Mouse (Mus musculus): ENCODE data around the gene Chd2. TPM values are rescaled to one million over a fixed set of nuclear protein-coding genes. Genes with fewer than 3 reads are reported as not detected.
"Not testable (repeated sequence)": the region's sequence is repeated elsewhere in the genome, so short reads cannot be mapped to it uniquely, and the experiment has no call there.

Chd2 gene
- total RNA-seq, 4 experiments from 2014 or later = 42.5 to 70.6 (median 55.4) TPM

DNA sequence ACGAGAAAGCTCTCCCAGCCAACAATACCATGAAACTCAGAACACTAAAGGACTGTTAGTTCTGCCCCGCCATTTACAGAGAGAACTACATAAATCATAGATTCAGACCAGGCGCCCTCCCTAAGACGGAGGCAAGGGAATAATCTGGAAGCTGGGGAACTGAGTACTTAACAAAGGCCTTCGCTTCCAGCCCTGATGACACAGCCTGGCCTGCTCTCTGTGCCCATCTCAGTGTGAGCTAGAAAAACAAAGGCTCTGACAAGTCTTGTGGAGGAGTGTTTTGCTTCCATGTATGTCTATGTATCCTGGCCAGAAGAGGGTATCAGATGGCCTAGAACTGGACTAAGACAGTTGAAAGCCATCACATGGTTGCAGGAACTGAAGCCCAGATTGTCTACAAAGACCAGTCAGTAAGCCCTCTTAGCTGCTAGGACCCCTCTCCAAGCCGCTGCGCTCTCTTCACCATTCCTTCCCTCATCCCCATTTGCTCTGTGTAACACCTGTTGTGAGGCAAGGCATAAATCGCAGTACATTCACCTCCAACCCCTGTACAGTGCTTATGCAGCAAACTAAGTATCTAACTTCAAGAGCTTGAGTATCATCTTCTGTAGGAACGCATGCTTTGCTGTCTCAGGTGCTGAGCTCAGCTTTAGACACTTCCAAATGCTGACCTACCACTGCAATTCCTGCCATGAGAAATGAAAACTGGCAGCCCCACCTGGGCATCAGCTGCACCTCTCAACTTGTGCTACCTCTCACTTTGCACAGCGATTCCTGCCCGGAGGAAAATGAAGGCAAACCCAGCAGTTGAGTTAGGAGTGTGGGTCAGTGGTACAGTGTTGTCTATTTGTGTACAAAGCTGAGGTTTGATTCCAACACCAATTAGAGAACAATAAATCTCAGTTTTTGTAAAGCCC lies 20.1 kb downstream of the Chd2 start:
- no peak for DNase-seq (ENCODE audit: low spot score in 2 of 2)

DNA sequence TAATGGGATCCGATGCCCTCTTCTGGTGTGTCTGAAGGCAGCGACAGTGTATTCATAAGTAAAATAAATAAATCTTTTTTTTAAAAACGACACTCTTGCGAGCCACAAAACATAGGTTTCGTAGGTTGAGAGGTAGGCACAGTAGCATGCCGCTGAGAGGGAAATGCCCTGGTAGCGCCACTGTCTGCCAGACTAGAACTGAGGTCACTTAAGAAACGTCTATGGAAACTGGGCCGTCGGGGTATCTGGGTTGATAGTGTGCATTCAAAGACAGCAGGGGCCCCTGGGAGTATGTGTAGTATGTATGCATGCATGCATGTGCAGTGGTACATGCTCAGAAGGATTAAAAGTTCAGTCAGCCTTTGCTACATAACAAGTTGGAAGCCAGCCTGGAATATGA lies 21.4 kb downstream of the Chd2 start:
- no peak for DNase-seq (ENCODE audit: low spot score in 2 of 2)

DNA sequence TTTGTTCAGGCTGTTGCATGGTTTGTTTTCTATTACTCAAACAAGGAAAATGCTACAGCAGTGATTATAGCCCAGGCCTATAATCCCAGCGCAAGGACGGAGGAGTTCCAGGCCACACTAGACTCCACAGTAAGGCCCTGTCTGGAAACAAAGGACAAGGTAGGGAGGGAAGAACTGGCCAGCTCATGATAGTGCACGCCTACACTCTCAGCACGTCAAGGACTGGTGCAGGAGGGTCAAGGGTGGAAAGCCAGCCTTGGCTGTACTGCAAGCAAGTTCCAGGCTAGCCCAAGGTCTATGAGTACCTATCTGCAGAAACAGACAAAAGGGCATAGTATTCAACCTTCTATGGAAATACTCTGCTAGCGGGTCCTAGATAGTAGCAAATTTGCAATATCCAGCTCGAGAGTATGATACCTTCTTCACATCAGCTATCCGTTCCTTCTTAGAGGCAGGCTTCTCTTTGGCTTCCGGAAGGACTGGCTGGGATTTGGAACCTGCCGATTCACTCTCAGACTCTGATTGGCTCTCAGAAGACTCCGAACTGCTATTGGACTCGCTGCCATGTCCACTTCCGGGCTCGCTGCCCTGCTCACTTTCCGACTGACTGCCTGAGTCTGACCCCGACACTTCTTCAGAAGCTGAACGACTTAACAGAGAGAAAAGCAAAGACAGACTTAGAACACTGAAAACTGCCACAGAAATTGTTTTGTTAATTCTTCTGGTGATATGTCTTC lies 22.4 kb downstream of the Chd2 start:
- no peak for DNase-seq (ENCODE audit: low spot score in 2 of 2)

DNA sequence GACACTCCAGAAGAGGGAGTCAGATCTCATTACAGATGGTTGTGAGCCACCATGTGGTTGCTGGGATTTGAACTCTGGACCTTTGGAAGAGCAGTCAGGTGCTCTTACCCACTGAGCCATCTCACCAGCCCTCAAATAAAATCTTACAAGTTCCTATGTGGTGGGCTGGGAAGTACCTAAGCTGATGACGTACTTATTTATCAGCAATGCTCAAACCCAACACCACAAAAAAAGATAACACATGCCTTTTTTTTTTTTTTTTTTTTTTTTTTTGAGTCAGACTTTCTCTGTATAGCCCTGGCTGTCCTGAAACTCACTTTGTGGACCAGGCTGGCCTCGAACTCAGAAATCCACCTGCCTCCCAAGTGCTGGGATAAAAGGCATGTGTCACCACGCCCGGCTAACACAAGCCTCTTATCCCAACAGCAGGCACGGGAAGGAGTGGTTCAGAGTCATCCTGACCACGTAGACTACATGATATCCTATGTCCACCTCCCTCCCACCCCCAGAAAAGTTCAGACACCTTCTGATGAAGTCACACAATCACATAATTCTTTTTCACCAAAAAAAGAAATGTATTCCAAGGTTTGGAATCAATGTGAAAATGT lies 23.2 kb downstream of the Chd2 start:
- not testable (repeated sequence) for DNase-seq (ENCODE audit: low spot score in 2 of 2)

DNA sequence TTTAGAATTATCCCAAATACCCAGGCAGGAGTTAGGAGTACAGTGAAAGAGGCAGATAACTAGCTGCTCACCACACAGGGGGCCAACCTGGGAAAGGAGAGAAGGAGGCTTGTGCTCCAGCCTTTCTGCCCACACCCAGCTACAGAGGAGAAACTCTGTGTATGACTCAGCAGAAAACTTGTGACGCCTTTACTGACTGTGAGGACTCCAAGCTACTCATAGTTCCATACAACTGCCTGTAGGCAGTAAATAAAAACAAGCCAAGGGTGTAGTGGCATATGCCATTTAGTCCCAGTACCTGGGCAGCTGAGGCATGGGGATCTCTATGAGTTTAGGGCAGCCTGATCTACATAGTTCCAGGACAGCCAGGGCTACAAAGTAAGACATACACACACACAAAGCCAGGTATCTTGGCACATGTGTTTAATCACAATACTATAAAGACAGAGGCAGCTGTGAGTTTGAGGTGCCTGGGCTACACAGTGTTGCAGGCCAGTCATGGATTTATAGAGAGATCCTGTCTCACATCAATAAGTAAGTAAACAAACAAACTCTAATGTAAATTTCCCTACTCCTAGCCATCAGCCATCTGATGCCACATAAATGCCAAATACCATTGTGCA lies 24.1 kb downstream of the Chd2 start:
- no peak for DNase-seq (ENCODE audit: low spot score in 2 of 2)

DNA sequence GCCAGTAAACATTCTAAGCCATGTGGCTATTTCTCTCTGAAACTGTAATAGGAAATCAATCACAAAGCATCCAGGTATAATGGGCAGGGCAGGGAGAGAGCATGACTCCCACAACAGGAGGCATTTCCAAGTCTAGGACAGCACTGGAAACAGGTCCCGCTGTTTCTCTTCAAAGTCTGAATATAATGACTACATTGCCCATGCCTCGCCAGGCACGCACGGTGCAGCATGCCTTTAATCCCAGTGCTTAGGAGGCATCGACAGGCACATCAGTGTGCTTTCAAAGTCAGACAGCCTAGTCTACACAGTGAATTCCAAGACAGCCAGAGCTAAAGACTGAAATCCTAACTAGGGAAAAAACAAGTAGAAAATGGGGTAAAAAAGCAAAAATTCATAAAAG lies 24.8 kb downstream of the Chd2 start:
- DNase-seq (ENCODE audit: low spot score in 2 of 2) = no peak

DNA sequence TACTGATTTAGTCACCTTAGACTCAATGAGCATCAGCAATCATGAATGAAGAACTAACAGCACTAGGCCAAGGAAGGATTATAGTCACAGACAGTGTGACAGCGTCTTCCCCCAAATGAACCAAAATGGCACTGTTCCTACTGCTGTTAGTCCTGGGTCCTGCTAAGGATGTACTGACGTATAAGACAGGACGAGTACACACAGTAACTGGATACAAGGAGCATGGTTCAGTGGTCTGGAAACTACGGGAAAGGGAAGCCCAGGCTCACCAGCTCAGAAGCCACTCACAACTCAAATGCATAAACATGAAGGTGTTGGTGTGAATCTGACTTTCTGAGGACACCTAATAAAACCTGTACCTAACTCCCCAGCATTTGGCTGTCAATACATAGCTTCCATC lies 27.1 kb downstream of the Chd2 start:
- no peak for DNase-seq (ENCODE audit: low spot score in 2 of 2)

DNA sequence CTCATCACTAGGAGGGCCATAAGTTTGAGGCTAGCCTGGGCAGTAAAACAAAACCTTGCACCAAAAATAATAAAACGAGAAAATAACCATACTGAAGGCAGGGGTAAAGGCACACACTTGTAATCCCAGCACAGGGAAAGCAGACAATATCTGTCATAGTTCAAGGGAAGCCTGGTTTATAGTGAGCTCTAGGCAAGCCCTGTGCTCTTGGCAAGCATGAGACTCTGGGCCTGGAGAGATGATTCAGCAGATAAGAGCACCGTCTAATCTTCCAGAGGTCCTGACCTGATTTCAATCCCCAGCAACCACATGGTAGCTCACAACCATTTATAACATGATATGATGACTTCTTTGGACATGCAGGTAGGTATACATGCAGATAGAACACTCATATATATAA lies 29.2 kb downstream of the Chd2 start:
- DNase-seq (ENCODE audit: low spot score in 2 of 2) = no peak

DNA sequence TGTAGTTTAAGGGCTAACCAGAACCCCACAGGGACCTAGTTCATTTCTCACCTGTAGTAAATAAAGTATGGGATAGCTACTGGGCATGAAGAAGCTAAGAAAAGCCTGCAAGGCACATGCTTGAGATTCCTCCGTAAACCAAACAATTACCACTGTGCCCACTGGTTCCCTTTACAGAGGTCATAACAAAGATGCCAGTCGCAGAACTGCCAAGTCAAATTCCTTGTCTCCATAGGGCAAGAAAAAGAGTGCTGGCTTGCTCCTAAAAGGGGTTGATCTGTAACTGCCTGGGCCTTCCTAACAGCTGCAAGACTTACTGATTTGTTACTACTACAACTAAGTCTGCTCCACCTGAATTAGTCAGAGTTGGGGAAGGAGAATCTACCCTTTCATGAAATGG lies 32.9 kb downstream of the Chd2 start:
- DNase-seq (ENCODE audit: low spot score in 2 of 2) = no peak

DNA sequence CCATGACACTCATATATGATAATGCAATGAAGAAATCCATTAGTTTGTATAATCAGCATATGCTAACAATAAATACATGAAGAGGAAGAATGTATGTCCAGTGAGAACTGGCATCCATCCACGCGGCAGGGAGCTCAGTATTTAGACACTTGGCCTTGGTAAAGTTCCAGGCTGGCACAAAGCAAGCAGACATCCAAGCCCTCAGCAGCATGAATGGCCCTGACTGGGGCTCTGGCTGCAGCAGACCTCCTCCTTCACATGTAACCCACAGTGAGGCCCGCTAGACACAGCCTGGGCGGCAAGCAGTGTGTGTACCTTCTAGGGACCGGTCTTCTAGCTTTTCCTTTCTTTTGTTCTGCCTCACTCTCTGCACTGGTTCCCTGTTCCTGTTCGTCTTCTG lies 34.1 kb downstream of the Chd2 start:
- no peak for DNase-seq (ENCODE audit: low spot score in 2 of 2)

DNA sequence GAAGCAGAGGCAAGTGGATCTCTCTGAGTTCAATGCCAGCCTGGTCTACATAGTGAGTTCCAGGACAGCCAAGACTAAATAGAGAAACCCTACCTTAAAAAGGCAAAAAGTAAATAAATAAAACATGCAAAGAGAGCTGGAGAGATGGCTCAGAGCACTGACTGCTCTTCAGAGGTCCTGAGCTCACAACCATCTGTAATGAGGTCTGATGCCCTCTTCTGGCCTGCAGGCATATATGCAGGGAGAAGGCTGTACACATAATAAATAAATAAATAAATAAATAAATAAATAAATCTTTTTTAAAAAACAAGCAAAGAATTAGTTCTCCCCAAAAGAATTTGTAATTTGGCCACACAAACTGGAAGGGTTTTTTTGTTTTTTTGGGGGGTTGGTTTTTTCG lies 34.8 kb downstream of the Chd2 start:
- no peak for DNase-seq (ENCODE audit: low spot score in 2 of 2)

DNA sequence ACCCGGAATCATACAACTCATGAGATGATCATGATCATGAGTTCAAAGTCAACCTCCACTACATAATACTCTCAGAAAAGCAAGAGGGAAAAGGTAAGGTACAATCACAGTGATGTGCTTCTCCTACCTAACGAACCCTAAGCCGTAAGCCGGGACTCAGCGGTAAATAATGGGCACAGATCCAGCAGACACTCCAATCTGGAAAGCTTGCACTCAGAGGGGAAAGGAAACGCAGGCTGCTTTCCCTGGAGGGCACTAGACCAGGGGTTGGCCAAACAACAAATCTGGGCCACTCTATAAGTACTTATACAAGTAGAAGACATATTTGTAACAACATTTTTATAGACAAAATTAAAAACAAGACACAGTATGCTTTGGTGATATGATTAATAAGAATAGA lies 36.4 kb downstream of the Chd2 start:
- DNase-seq (ENCODE audit: low spot score in 2 of 2) = no peak

DNA sequence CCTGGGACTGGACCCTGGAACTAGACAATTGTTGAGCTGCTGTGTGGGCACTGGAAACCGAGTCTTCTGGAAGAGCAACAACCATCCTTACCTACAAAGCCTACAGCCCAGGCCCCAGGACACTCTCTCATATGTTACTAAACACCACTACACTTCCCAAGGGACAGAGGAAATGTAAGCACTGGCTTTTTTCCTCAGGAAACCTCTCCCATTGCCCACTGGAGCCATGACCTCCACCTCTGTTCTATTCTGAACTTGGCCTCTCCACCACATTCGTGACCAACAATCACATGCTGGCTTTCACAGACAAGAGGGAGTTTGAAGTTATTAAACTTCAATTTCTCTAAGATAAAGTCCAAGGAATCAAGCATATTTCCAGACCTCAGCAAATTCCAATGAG lies 43.4 kb downstream of the Chd2 start:
- DNase-seq (ENCODE audit: low spot score in 2 of 2) = no peak

DNA sequence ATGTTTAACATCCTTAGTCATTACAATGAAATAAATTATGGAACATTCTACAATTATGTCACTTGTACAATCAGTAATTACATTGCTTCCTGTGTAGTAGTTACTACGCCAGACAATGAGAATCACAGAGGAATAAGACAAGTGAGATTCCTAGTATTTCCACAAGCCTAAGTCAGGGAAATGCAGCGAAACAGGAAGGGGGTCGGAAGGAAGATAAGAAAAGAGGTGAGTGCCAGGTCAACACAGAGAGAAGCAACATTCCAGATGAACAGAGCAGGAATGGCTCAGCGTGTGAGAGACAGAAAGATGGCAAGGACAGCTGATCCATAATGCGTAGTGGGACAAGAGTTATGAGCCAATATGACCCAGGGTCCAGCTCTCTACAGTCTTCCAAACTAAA lies 52.4 kb downstream of the Chd2 start:
- DNase-seq (ENCODE audit: low spot score in 2 of 2) = no peak

DNA sequence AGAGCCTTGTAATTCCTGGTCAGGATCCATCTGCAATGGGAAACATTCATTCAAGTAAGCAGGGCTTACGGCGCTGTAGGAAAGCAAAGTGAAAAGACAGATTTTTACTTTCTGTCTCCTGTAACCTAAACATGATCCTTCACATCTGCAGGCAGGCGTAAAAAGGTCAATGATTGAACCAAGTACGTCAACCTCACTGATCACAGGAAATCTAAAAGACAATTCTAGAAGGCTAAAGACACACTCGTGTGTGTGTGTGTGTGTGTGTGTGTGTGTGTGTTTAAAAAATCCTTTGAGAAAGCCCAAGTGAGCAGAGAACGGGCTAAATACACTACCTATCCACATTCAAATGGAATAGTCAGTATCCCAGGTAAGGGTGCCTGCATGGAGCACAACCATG lies 60.5 kb downstream of the Chd2 start:
- DNase-seq (ENCODE audit: low spot score in 2 of 2) = no peak

DNA sequence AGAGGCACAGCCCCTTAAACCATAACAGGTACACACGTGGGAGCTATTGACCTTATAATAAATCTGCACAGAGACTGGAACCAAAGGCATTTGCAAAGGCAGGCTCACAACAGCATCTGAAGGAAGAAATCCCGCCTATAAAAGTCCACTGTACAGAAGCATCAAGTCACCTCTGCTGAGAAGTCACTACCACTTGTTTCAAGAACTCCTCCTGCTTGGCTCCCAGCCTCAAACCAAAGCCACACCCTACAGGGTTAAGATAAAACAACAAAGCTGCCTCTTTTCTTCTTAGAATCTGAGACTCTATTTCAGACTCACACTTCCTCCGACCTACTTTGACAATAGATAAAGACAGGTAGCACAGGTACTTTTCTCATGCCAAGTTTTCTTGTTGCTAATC lies 62.1 kb downstream of the Chd2 start:
- DNase-seq (ENCODE audit: low spot score in 2 of 2) = no peak

DNA sequence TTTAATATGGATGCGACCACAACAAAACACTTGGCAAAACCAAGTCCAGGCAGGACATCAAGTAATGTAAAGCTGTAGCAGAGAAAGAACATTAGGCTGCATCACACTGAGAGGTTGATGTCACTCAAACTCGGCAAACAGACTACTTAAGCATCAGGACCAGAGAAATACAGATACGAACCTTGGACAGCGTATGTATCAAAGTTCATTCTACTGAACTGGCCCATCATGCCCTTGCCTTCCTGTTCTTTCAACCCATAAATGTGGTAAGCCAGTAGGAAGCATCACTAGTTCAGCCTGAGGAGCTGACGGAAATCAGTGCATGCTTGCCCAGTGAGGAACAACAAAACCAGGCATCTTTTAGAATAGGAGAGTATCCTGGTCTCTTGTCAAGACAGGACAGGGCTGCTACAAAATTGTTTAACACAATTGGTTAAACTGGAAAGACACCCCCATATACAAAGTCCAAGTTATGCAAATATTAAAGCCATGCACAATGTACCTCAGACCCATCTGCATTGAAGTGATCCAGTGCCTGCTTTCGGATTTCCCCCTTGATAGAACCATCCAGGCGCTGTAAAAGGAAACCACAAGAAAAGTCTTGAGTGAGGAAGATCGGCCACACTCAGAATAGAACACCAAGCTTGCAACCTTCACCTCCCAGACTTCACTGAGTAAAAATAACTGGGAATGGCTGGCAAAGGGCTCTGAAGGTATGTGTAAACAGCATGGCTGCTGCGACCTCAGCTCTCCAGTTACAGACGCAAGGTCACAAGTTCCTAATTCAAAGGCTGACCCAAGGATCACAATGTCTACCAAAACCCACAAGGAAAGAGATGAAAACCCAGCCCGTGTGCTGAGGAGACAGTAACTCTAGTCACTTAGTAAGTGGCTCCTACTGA lies 63.2 kb downstream of the Chd2 start:
- no peak for DNase-seq (ENCODE audit: low spot score in 2 of 2)

DNA sequence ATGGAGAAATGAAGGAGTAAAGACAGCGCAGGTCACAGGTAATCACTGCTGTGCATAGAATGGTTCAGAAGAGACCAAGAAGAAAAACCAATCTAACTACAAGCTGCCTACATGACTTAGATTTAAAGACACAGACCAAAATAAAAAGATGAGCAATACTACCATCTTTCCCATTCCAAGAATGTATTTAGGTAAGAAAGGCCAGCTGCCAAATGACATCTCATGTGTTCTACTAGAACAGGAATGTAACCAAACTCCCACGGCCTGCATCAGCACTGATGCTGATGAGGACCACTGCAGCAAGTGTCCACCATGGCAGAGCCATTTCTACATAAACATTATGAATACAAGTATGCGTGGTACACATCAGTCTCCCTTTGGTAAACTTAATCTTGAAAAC lies 73.9 kb downstream of the Chd2 start:
- no peak for DNase-seq (ENCODE audit: low spot score in 2 of 2)

DNA sequence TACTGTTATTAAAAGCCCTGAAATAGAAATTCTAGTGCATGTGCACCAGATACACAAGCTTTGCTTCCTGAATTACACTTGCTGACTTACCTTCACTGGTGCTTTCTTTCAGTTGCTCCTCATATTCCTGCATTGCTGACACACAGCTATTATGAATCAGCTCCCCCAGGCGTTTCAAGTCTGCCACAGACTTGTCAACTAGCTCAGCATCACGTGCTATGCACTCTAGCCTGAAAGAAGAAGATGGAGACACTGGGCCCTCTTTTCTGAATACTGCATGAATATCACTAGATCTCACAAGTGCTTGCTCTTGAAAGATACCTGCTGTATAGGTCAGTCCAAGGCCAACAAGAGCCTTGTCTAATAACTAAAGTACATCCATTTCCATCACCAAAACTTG lies 78.1 kb downstream of the Chd2 start:
- DNase-seq (ENCODE audit: low spot score in 2 of 2) = no peak

DNA sequence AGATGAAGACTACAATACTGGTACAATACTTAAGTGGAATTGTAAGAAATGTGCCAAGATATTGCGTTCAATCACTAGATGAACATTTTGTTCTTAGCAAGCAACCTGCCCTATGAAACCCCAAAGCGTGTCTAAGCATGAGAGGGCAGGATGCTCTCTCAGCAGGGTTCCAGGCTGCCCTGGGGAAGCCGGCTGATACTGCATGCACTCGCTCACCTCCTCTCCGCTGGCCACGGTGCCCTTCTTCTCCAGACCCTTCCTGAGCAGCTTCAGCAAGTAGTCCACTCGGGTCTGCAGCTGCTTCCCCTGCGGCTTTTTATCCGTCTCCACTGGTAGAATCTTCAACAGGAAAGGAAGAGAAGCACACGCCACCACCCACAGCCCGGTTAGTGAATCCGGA lies 87.5 kb downstream of the Chd2 start:
- no peak for DNase-seq (ENCODE audit: low spot score in 2 of 2)
